Mouse (Mus musculus): ENCODE measurements around the gene Cdk5r1.
A peak's percentile ranks its signal among the peaks of the same experiment; 100 is the strongest.
"Not testable (repeated sequence)": the region's sequence is repeated elsewhere in the genome, so short reads cannot be mapped to it uniquely, and the experiment has no call there.

Cdk5r1 gene

DNA sequence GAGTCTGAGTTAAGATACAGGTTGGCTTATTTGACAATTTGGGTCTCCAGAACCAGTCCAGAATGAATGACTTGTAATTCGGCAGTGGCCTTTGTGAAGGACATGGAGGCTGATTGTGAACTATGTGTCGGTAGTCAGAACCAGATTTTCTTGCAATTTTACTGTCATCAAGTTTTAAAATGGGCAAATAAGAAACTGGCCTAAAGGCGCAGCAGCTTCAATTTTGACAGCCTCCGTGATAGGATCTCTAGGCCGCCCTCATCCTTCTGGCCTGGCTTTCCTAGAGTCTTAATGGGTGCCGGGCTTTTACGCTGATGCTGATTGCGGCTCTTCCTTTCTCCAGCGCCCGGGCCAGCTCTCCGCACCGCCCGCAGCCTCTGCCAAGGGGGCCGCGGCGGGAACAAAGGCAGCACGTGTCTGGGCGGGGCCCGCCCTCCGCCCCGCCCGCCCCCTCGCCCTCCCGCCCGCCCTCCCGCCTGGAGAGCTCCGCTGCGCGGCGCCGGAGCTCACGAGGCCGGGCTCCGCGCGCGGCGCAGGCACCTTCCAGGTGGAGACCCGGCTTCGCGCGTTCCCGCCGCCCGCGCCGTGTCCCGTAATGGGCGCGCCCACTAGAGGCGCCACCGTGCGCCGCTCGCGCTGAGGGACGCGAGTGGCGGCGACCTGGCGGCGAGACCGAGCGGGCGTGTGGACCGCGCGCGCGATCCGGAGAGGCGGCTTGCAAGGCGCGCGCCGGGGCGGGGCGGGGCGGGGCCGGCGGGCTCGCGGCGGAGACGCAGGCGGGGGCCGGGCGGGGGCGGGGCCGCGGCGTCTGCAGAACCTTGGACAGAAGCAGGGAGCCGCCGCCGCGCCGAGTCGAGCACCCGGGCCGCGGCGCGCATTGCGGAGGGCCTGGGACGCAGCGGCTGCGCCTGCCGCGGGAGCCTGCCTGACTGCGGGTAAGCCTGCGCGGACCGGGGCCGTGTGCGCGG lies at the start of gene Cdk5r1:
Gene Cdk5r1 (plus strand): TSS at position 802 of the 968 bp plus-strand sequence.
- peak; percentile 63 to 76 for DNase-seq (ENCODE audit: low spot score in 2 of 2)

- peak; percentile 83 to 91 for DNase-seq (ENCODE audit: low spot score in 2 of 2)
These were observed 48.3 kb upstream of the Cdk5r1 start, which contains the start of gene Psmd11 for GRCm38 (mm10) chr11:80428381-80429008. Gene Psmd11 (plus strand): TSS chr11:80428615.

GRCm38 (mm10) chr11:80429009-80429475 lies 47.8 kb upstream of the Cdk5r1 start:
- DNase-seq (ENCODE audit: low spot score in 2 of 2), result peak in 1 of 2 experiments; percentile 60

DNA sequence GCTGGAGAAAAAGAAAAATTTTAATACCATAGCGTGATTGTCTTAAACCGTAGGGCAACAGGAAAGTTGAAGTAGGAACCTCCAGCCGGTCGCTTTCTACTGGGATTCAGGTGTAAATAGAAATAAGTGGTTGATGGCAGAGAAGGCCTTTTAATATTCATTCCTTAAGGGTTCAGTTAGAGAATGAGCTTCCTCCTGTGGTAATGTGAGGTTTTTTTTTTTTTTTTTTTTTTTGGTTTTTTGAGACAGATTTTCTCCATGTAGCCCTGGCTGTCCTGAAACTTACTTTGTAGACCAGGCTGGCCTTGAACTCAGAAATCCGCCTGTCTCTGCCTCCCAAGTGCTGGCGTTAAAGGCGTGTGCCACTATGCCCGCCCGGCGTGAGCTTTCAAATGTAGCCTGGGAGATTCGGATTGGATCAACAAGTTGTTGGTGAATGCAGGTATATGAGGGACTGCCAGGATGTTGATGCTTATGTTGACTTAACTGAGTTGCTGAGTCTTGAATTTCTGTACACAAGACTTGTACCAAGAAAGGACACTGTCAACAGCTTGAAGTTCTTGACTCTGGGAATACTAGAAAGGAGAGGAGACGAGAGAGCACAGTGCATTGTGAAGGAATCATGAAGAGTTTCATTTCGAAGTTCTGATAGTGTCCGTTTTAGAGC lies 47.2 kb upstream of the Cdk5r1 start:
- DNase-seq (ENCODE audit: low spot score in 2 of 2), result no peak

GRCm38 (mm10) chr11:80430366-80430910 lies 46.4 kb upstream of the Cdk5r1 start:
- no peak for DNase-seq (ENCODE audit: low spot score in 2 of 2)

DNA sequence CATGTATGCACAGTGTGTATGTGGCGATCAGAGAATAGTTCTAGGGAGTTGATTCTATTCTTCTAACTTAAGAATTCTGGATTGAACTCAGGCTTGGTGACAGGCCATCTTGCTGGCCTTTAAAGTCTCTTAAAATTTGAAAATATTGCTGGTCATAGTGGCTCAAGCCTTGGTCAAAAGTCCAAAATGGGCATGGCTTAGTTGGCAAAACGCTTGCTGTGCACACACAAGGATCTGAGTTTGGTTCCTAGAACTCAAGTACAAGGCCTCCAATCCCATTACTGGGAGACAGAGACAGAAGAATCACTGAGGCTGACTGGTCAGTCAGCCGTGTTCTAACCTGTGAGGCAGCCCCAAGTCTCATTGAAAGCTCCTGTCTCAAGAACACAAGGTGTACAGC lies 29.9 kb upstream of the Cdk5r1 start:
- no peak for DNase-seq (ENCODE audit: low spot score in 2 of 2)

DNA sequence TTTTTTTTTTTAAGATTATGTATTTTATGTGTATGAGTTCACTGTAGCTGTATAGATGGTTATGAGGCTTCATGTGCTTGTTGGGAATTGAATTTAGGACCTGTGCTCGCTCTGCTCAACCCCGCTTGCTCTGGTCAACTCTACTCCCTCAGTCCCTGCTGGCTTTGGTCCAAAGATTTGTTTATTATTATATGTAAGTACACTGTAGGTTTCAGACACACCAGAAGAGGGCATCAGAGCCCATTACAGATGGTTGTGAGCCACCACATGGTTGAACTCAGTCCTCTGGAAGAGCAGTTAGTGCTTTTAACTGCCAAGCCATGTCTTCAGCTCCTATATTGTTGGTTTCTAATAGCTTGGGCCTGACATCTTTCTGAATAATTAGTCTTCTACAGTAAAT lies 27.0 kb upstream of the Cdk5r1 start:
- no peak for DNase-seq (ENCODE audit: low spot score in 2 of 2)

- no peak for DNase-seq (ENCODE audit: low spot score in 2 of 2)
These were observed 24.6 kb upstream of the Cdk5r1 start for GRCm38 (mm10) chr11:80452242-80452641.

GRCm38 (mm10) chr11:80453198-80453597 lies 23.6 kb upstream of the Cdk5r1 start:
- no peak for DNase-seq (ENCODE audit: low spot score in 2 of 2)

DNA sequence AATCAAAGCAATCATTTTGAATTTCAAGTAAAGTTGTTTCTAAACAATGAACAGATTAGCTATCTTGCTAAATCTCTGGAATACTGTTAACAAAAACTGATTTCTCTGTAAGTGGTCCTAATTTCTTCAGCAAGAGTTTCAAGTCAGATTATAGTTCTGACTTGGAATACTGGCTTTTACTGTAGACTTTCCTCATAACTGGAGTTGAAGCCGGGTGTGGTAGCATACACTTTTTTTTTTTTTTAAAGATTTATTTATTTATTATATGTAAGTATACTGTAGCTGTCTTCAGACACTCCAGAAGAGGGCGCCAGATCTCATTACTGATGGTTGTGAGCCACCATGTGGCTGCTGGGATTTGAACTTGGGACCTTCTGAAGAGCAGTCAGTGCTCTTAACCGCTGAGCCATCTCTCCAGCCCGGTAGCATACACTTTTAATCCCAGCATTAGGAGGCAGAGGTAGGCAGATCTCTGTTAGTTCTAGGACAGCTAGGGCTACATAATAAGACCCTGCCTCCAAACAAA lies 13.2 kb upstream of the Cdk5r1 start:
- not testable (repeated sequence) for DNase-seq (ENCODE audit: low spot score in 2 of 2)

- no peak for DNase-seq (ENCODE audit: low spot score in 2 of 2)
These were observed 4.8 kb upstream of the Cdk5r1 start for GRCm38 (mm10) chr11:80471836-80472605.

DNA sequence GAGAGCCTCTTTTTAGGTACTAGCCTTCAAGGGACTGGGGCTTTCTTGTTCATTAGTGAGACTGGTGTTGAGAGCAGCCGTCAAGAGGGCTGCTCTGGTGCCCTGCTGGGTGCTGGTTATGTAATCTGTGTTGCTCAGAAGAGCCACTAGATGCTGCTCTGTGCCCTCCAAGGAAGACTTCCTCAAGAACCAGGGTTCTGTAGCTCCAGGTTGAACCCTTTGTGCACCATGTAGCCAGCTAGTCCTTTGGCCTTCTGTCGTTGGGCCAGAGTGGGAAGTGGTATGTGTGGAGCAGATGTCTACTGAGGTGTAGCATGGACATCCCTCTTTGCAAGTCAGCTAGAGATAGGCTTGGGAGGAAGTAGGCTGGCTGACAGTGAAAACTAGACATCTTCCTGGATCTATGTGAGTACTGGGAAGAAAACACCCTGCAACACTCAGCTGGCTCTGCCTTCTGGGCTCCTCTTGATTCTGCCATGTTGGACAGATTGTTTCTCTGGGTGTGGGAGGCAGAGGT lies 2.6 kb upstream of the Cdk5r1 start:
- no peak for DNase-seq (ENCODE audit: low spot score in 2 of 2)

- no peak for DNase-seq (ENCODE audit: low spot score in 2 of 2)
These were observed 2.0 kb upstream of the Cdk5r1 start for GRCm38 (mm10) chr11:80474846-80475245.

DNA sequence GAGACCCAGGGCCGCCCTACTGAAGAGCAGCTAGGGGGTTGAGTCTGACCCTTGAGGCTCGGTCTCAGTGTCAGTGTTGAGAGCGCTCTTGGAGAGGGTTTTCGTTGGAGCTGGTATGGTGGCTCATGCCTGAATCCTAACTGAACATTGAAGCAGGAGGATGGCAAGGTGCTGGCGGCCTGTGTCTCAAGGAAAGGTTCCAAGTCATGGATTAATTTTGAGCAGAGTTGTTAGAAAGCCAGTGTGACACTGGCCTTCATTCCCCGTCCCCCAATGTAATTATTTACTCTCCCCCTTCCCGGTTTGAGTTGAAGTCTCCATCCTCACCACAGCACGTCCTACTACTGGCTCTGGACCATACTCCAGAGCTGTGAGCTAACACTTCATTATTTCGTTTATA lies 1.3 kb upstream of the Cdk5r1 start:
- DNase-seq (ENCODE audit: low spot score in 2 of 2), result no peak

- DNase-seq (ENCODE audit: low spot score in 2 of 2), result peak in 1 of 2 experiments; percentile 23
These were observed 747 bp downstream of the Cdk5r1 start for GRCm38 (mm10) chr11:80477341-80478199.

DNA sequence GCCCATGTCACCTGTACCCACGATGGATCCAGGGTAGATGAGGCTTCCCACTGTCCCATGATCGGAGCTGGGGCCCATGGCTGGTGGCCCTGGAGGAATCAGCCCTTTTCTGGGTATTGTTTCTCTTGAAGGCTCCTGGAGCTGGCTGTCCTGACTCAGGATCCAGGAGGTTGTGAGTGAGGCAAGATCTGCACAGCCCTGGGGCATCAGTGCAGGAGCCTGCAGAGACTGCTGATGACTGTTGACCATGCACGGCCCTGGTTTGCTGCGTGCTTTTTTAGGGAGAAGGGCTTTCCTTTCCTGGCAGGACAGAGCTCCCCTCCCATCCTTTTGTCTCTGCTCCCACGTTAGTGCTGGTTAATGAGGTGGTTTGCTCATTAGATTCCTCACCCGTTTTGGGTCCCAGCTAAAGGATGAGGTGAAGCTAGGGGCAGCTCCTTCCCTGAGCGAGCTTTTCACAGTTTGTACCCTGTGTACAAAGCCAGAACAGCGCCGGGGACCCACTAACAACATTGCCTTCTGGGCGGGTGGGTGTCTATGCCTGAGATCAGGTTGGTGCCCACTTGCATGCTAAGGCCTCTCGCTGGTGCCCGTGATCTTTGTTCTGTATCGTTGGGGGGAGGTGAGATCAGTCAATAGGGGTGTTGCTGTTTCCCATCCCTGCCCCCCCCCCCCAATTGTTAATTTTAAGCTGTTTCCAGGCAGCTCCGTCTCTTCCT lies 2.0 kb downstream of the Cdk5r1 start:
- no peak for DNase-seq (ENCODE audit: low spot score in 2 of 2)

- no peak for DNase-seq (ENCODE audit: low spot score in 2 of 2)
These were observed 2.6 kb downstream of the Cdk5r1 start for GRCm38 (mm10) chr11:80479425-80479824.

GRCm38 (mm10) chr11:80479906-80480866 lies 3.4 kb downstream of the Cdk5r1 start:
- no peak for DNase-seq (ENCODE audit: low spot score in 2 of 2)

All from urinary bladder, adult 18-20 months (tissue).